Mouse (Mus musculus): ENCODE data around the gene Kcnq5. TPM values are rescaled to one million over a fixed set of nuclear protein-coding genes. Genes with fewer than 3 reads are reported as not detected.

Gene Kcnq5
- polyA plus RNA-seq, 1 experiment = not detected

DNA sequence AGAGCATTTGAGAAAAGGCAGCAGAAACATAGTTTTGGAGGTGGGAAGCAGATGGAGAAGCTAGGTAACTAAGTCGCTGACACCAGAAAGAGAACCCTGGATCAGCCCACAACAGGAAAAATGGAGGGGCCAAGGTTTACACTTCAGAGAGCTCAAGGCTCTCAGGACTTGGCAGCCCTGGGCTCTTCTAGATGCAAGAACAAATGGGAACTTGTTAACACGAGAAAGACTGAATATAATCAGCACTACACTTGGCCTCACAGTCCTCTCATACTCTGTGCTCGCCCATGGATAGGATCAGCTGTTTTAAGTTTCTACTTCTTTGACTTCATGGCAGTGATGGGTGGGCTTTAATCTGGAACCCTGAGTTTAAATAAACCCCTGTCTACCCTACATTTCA, 526.9 kb downstream of the Kcnq5 start:
- no peak for TF ChIP-seq GATA1 (IDR thresholded peaks at IDR 0.05; ENCODE audit: low read length)
- TF ChIP-seq TAL1 (IDR thresholded peaks at IDR 0.05; ENCODE audit: low read length) = no peak
- Histone ChIP-seq H3K27me3 (ENCODE audit: control insufficient read depth) (no peaks in the 10 kb centered on the region), H3K36me3 (ENCODE audit: control insufficient read depth) (no peaks in the 10 kb centered on the region), H3K4me3 (replicated peaks) (no peak overlapping the region), H3K9me3 (ENCODE audit: control insufficient read depth, low read length) (no peaks in the 10 kb centered on the region), H3K4me1 (ENCODE audit: control insufficient read depth) (no peaks in the 10 kb centered on the region)

- no peaks in the 10 kb centered on the region for H3K27me3 ChIP-seq (ENCODE audit: control insufficient read depth)
- TF ChIP-seq TAL1 (IDR thresholded peaks at IDR 0.05; ENCODE audit: low read length) (no peak), GATA1 (IDR thresholded peaks at IDR 0.05; ENCODE audit: low read length) (no peak)
- H3K4me3 ChIP-seq (replicated peaks) = no peak overlapping the region
- no peaks in the 10 kb centered on the region for H3K4me1 ChIP-seq (ENCODE audit: control insufficient read depth)
- H3K36me3 ChIP-seq (ENCODE audit: control insufficient read depth) = no peaks in the 10 kb centered on the region
- no peaks in the 10 kb centered on the region for H3K9me3 ChIP-seq (ENCODE audit: control insufficient read depth, low read length)
Observed at GRCm38 (mm10) chr1:21431666-21432065, 530.1 kb downstream of the Kcnq5 start.

DNA sequence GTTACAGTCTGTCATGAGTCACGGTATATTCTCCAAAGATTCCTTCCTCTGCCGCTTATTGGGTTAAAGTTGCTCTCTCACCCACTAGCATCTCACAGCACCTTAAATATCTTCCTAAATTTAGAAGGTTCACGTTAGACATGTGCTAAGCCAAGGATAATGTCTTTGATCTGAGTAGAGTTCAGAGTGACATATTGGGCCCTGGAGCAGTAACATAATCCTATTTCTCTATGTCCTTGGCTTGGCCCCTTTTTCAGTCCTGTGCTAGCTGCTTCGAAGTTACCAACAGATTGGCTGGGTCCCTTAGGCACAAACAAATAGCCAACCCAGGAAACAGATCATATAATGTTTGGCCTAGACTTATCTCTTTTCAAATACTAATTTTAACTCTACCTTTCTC, 533.7 kb downstream of the Kcnq5 start:
- Histone ChIP-seq H3K4me1 (ENCODE audit: control insufficient read depth) (no peaks in the 10 kb centered on the region), H3K27me3 (ENCODE audit: control insufficient read depth) (no peaks in the 10 kb centered on the region), H3K4me3 (replicated peaks) (no peak overlapping the region), H3K36me3 (ENCODE audit: control insufficient read depth) (no peaks in the 10 kb centered on the region), H3K9me3 (ENCODE audit: control insufficient read depth, low read length) (no peaks in the 10 kb centered on the region)
- TF ChIP-seq GATA1 (IDR thresholded peaks at IDR 0.05; ENCODE audit: low read length) = no peak
- TF ChIP-seq TAL1 (IDR thresholded peaks at IDR 0.05; ENCODE audit: low read length) = no peak

DNA sequence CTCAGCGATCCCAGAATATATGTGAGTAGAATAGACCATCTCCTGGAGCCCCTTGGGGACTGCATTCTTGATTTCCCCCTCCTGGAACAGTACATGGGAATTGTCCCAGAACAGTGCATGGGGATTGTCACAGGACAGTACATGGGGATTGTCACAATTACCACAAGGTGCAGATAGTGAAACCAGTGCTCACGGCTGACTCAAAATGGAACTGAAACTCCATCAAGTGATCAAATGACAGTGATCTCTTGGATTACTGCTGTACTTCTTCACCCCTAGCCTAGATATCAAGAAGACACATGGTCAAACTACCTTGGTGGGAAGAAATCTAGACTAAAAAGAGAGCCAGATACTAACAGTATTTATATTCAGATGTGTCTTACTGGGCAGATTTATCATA, 536.1 kb downstream of the Kcnq5 start:
- Histone ChIP-seq H3K4me1 (ENCODE audit: control insufficient read depth) (no peaks in the 10 kb centered on the region), H3K36me3 (ENCODE audit: control insufficient read depth) (no peaks in the 10 kb centered on the region), H3K9me3 (ENCODE audit: control insufficient read depth, low read length) (no peaks in the 10 kb centered on the region), H3K27me3 (ENCODE audit: control insufficient read depth) (no peaks in the 10 kb centered on the region), H3K4me3 (replicated peaks) (no peak overlapping the region)
- no peak for TF ChIP-seq GATA1 (IDR thresholded peaks at IDR 0.05; ENCODE audit: low read length)
- TF ChIP-seq TAL1 (IDR thresholded peaks at IDR 0.05; ENCODE audit: low read length) = no peak

GRCm38 (mm10) chr1:21419370-21419769, 542.4 kb downstream of the Kcnq5 start:
- no peak for TF ChIP-seq TAL1 (IDR thresholded peaks at IDR 0.05; ENCODE audit: low read length)
- H3K4me3 ChIP-seq (replicated peaks) = no peak overlapping the region
- no peaks in the 10 kb centered on the region for H3K4me1 ChIP-seq (ENCODE audit: control insufficient read depth)
- no peaks in the 10 kb centered on the region for H3K27me3 ChIP-seq (ENCODE audit: control insufficient read depth)
- H3K9me3 ChIP-seq (ENCODE audit: control insufficient read depth, low read length) = no peaks in the 10 kb centered on the region
- no peaks in the 10 kb centered on the region for H3K36me3 ChIP-seq (ENCODE audit: control insufficient read depth)

DNA sequence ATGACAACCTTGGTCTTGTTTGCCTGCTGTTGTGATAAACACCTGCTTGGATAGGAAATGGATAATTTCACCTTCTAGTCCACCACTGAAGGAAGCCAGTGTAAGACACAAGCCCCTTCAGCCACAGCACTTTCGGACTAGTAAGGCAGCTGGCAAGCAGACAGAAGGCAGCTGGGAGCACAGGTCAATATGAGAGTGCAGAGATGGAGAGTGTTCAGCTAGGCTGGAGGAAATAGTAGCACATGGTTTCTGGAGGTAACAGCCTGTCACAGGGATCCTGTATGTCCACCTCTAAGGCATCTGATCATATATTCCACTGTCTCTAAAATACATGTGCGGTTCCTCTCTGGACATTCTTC, 549.6 kb downstream of the Kcnq5 start:
- Histone ChIP-seq H3K27me3 (ENCODE audit: control insufficient read depth) (no peaks in the 10 kb centered on the region), H3K36me3 (ENCODE audit: control insufficient read depth) (no peaks in the 10 kb centered on the region), H3K4me1 (ENCODE audit: control insufficient read depth) (no peaks in the 10 kb centered on the region), H3K9me3 (ENCODE audit: control insufficient read depth, low read length) (no peaks in the 10 kb centered on the region), H3K4me3 (replicated peaks) (no peak overlapping the region)
- TF ChIP-seq GATA1 (IDR thresholded peaks at IDR 0.05; ENCODE audit: low read length) (no peak), TAL1 (IDR thresholded peaks at IDR 0.05; ENCODE audit: low read length) (no peak)

DNA sequence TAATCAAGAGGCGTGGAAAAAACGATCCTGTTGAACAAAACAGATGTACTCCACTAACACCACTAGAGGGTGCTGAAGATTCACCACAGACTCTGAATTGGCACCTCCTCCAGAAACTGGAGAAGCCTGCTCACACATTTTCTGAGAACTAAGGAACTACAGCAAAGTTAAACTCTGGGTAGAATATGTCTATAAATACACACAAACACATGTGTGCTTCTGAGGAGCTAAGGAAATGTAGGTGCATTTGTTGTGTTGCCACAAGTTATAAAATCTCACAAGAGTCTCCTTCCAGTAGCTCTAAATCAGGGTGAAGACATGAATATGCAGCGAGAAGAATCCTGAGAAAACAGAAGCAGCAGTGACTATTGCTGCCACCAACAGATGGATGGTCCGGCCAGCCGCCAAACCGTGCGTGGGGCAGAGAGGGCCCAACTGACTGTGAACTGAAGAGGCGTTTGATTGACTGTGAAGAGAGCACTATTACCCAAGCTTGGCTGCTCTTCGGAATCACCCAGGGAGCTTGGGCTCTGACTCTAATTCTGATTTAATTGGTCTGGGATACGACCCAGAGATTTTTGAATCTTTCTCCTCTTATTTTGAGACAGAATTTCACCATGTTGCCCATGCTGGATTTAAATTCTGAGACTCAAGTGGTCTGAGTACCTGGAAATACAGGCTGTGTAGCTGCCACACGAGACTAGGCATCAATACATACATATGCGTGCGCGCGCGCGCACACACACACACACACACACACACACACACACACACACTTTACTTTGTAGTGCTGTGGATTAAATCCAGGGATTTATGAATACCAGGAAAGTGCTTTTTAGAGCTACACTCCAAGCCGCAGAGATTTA, 550.2 kb downstream of the Kcnq5 start:
- Histone ChIP-seq H3K27me3 (ENCODE audit: control insufficient read depth) (no peaks in the 10 kb centered on the region), H3K4me1 (ENCODE audit: control insufficient read depth) (no peaks in the 10 kb centered on the region), H3K9me3 (ENCODE audit: control insufficient read depth, low read length) (no peaks in the 10 kb centered on the region), H3K36me3 (ENCODE audit: control insufficient read depth) (no peaks in the 10 kb centered on the region), H3K4me3 (replicated peaks) (no peak overlapping the region)
- TF ChIP-seq TAL1 (IDR thresholded peaks at IDR 0.05; ENCODE audit: low read length) (no peak), GATA1 (IDR thresholded peaks at IDR 0.05; ENCODE audit: low read length) (no peak)

DNA sequence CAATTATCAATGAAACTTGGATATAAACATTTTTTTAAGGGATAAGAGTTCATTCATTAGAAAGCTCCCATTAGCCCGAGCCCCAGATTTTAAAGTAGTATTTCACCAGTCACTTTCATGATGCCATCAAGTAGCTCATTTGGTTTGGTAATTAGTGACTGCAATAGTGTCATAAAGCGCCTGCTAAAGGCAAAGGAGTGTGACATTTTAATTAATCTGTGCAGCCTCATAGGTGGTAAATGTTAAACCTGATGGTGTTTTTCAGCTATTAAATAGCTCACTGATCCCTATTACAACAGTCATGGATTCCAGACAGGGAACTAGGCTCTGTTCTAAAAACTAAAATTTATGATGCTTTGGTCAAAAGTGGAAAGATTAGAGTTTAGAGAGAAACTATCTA, 554.5 kb downstream of the Kcnq5 start:
- H3K27me3 ChIP-seq (ENCODE audit: control insufficient read depth) = no peaks in the 10 kb centered on the region
- H3K4me3 ChIP-seq (replicated peaks) = no peak overlapping the region
- TF ChIP-seq GATA1 (IDR thresholded peaks at IDR 0.05; ENCODE audit: low read length) (no peak), TAL1 (IDR thresholded peaks at IDR 0.05; ENCODE audit: low read length) (no peak)
- no peaks in the 10 kb centered on the region for H3K4me1 ChIP-seq (ENCODE audit: control insufficient read depth)
- H3K36me3 ChIP-seq (ENCODE audit: control insufficient read depth) = no peaks in the 10 kb centered on the region
- H3K9me3 ChIP-seq (ENCODE audit: control insufficient read depth, low read length) = no peaks in the 10 kb centered on the region

DNA sequence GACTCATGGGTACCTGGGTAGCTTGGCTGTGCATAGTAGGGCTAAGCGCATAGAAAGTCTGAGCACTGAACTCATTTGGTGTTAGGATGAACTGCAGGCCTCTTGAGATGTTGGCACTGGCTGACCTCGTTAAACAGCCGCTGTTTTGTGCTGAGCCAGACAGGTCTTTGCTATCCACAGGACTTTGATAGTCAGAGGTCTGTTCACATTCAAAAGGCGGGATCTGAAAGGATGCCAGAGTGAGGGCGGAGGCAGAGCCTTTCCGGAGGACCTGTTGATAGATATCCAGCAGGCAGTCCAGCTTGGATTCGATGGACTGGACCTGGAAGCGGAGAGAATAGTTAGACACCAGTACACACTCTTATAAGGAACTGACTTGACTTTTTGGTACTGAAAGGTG, 558.9 kb downstream of the Kcnq5 start:
- TF ChIP-seq TAL1 (IDR thresholded peaks at IDR 0.05; ENCODE audit: low read length) (no peak), GATA1 (IDR thresholded peaks at IDR 0.05; ENCODE audit: low read length) (no peak)
- H3K36me3 ChIP-seq (ENCODE audit: control insufficient read depth) = no peaks in the 10 kb centered on the region
- H3K9me3 ChIP-seq (ENCODE audit: control insufficient read depth, low read length) = no peaks in the 10 kb centered on the region
- no peak overlapping the region for H3K4me3 ChIP-seq (replicated peaks)
- no peaks in the 10 kb centered on the region for H3K4me1 ChIP-seq (ENCODE audit: control insufficient read depth)
- H3K27me3 ChIP-seq (ENCODE audit: control insufficient read depth) = no peaks in the 10 kb centered on the region

All from erythroblast, embryonic 14.5 days (primary cell).